Mouse (Mus musculus): ENCODE measurements around the gene Pip5k1a. TPM values are rescaled to one million over a fixed set of nuclear protein-coding genes. Genes with fewer than 3 reads are reported as not detected.
"Not testable (repeated sequence)": the region's sequence is repeated elsewhere in the genome, so short reads cannot be mapped to it uniquely, and the experiment has no call there.

Pip5k1a gene
- polyA plus RNA-seq, 2 experiments, result 4.7 to 9.4 TPM

- 24% methylated on average over 7 of the region's 7 CpGs for WGBS (ENCODE audit: insufficient replicate concordance)
- H3K27me3 ChIP-seq (ENCODE audit: control insufficient read depth, insufficient read depth, low read length), result no peaks in the 10 kb centered on the region
- no peaks in the 10 kb centered on the region for H3K9me3 ChIP-seq (ENCODE audit: control insufficient read depth, low read length)
- H3K4me2 ChIP-seq (ENCODE audit: low read depth), result peak overlapping the region; percentile 80
- no peaks in the 10 kb centered on the region for H3K36me3 ChIP-seq (replicated peaks; ENCODE audit: control insufficient read depth, insufficient read depth, low read depth)
- H3K27ac ChIP-seq, result peak overlapping the region; percentile 54
- no peak for TF ChIP-seq CTCF (IDR thresholded peaks at IDR 0.05; ENCODE audit: low read depth)
- no peak for TF ChIP-seq EP300 (IDR thresholded peaks at IDR 0.05; ENCODE audit: low read depth)
- ATAC-seq (ENCODE audit: insufficient read depth) (no peak), DNase-seq (ENCODE audit: low read depth in 3 of 3, low spot score in 3 of 3) (no peak)
- H3K9ac ChIP-seq (replicated peaks), result peak overlapping the region; percentile 63; the same call in 1 of the 2 replicates
- peak overlapping the region in 1 of 2 experiments; percentile 59; a peak in 2 of 4 replicates for H3K4me3 ChIP-seq (ENCODE audit: insufficient read depth in 1 of 2, low read depth in 2 of 2, low read length in 2 of 2)
- H3K4me1 ChIP-seq (replicated peaks; ENCODE audit: control insufficient read depth in 2 of 2, insufficient read depth in 2 of 2, low read length in 1 of 2), result peaks cover 10 to 18% of the 10 kb centered on the region in 2 experiments
Observed at GRCm38 (mm10) chr3:95135433-95136052, 28.8 kb upstream of the Pip5k1a start.

- DNase-seq (ENCODE audit: low read depth in 3 of 3, low spot score in 3 of 3), result peak; percentile 55 to 60 (median 57)
- Histone ChIP-seq H3K27me3 (ENCODE audit: control insufficient read depth, insufficient read depth, low read length) (no peaks in the 10 kb centered on the region), H3K4me1 (replicated peaks; ENCODE audit: control insufficient read depth in 2 of 2, insufficient read depth in 2 of 2, low read length in 1 of 2) (peaks cover 10 to 18% of the 10 kb centered on the region in 2 experiments), H3K27ac (peak overlapping the region; percentile 54), H3K4me3 (ENCODE audit: insufficient read depth in 1 of 2, low read depth in 2 of 2, low read length in 2 of 2) (peak overlapping the region; percentile 45 to 59), H3K9me3 (ENCODE audit: control insufficient read depth, low read length) (no peaks in the 10 kb centered on the region), H3K4me2 (ENCODE audit: low read depth) (peak overlapping the region; percentile 80), H3K36me3 (replicated peaks; ENCODE audit: control insufficient read depth, insufficient read depth, low read depth) (no peaks in the 10 kb centered on the region), H3K9ac (replicated peaks) (peak overlapping the region; percentile 63)
- TF ChIP-seq EP300 (IDR thresholded peaks at IDR 0.05; ENCODE audit: low read depth), result no peak
- TF ChIP-seq CTCF (IDR thresholded peaks at IDR 0.05; ENCODE audit: low read depth), result no peak
- WGBS (ENCODE audit: insufficient replicate concordance), result 4% methylated on average over 6 of the region's 6 CpGs
- ATAC-seq (ENCODE audit: insufficient read depth), result peak; percentile 40; the same call in 1 of the 2 replicates
Observed at GRCm38 (mm10) chr3:95135023-95135422, 28.3 kb upstream of the Pip5k1a start.

- not testable (repeated sequence) for H3K9me3 ChIP-seq (ENCODE audit: control insufficient read depth, low read length); H3K9ac ChIP-seq (replicated peaks); H3K36me3 ChIP-seq (replicated peaks; ENCODE audit: control insufficient read depth, insufficient read depth, low read depth); H3K27ac ChIP-seq; DNase-seq (ENCODE audit: low read depth in 3 of 3, low spot score in 3 of 3); H3K4me2 ChIP-seq (ENCODE audit: low read depth); H3K27me3 ChIP-seq (ENCODE audit: control insufficient read depth, insufficient read depth, low read length)
- WGBS (ENCODE audit: insufficient replicate concordance), result no CpG with 5 or more reads among the region's 12 CpGs
- Histone ChIP-seq H3K4me3 (ENCODE audit: insufficient read depth in 1 of 2, low read depth in 2 of 2, low read length in 2 of 2) (peak overlapping the region in 1 of 2 experiments; percentile 72; a peak in 2 of 4 replicates), H3K4me1 (replicated peaks; ENCODE audit: control insufficient read depth in 2 of 2, insufficient read depth in 2 of 2, low read length in 1 of 2) (peaks cover 10 to 18% of the 10 kb centered on the region in 2 experiments)
- ATAC-seq (ENCODE audit: insufficient read depth), result peak; percentile 58
Observed at GRCm38 (mm10) chr3:95134133-95134532, 27.4 kb upstream of the Pip5k1a start.

GRCm38 (mm10) chr3:95133680-95134101, 27.0 kb upstream of the Pip5k1a start, which contains the start of the genes Scnm1 and Lysmd1:
Gene Scnm1 (minus strand): TSS chr3:95134011.
Gene Lysmd1 (plus strand): TSS chr3:95134088.
- Histone ChIP-seq H3K27ac (peak within 1 kb of the TSS; percentile 54), H3K4me1 (replicated peaks; ENCODE audit: control insufficient read depth in 2 of 2, insufficient read depth in 2 of 2, low read length in 1 of 2) (peaks cover 10 to 18% of the 10 kb centered on the region in 2 experiments), H3K4me3 (ENCODE audit: insufficient read depth in 1 of 2, low read depth in 2 of 2, low read length in 2 of 2) (peak within 1 kb of the TSS; percentile 72 to 99), H3K4me2 (ENCODE audit: low read depth) (peak within 1 kb of the TSS; percentile 96), H3K9me3 (ENCODE audit: control insufficient read depth, low read length) (no peaks in the 10 kb centered on the region), H3K9ac (replicated peaks) (peak within 1 kb of the TSS; percentile 82), H3K36me3 (replicated peaks; ENCODE audit: control insufficient read depth, insufficient read depth, low read depth) (no peaks in the 10 kb centered on the region), H3K27me3 (ENCODE audit: control insufficient read depth, insufficient read depth, low read length) (no peaks in the 10 kb centered on the region)
- TF ChIP-seq EP300 (IDR thresholded peaks at IDR 0.05; ENCODE audit: low read depth) (peak; percentile 13; the same call in 1 of the 2 replicates), CTCF (IDR thresholded peaks at IDR 0.05; ENCODE audit: low read depth) (peak; percentile 1; the same call in 1 of the 2 replicates)
- peak; percentile 91 to 95 (median 94) for DNase-seq (ENCODE audit: low read depth in 3 of 3, low spot score in 3 of 3)
- peak; percentile 92 for ATAC-seq (ENCODE audit: insufficient read depth)
- under 1% methylated on average over 20 of the region's 20 CpGs for WGBS (ENCODE audit: insufficient replicate concordance)

GRCm38 (mm10) chr3:95133176-95133575, 26.4 kb upstream of the Pip5k1a start:
- 48% methylated on average over 11 of the region's 11 CpGs for WGBS (ENCODE audit: insufficient replicate concordance)
- Histone ChIP-seq H3K9me3 (ENCODE audit: control insufficient read depth, low read length) (no peaks in the 10 kb centered on the region), H3K4me2 (ENCODE audit: low read depth) (peak overlapping the region; percentile 96), H3K4me3 (ENCODE audit: insufficient read depth in 1 of 2, low read depth in 2 of 2, low read length in 2 of 2) (peak overlapping the region; percentile 72 to 99), H3K4me1 (replicated peaks; ENCODE audit: control insufficient read depth in 2 of 2, insufficient read depth in 2 of 2, low read length in 1 of 2) (peaks cover 10 to 18% of the 10 kb centered on the region in 2 experiments), H3K9ac (replicated peaks) (peak overlapping the region; percentile 82), H3K36me3 (replicated peaks; ENCODE audit: control insufficient read depth, insufficient read depth, low read depth) (no peaks in the 10 kb centered on the region), H3K27me3 (ENCODE audit: control insufficient read depth, insufficient read depth, low read length) (no peaks in the 10 kb centered on the region), H3K27ac (peak overlapping the region; percentile 12)
- ATAC-seq (ENCODE audit: insufficient read depth) (no peak), DNase-seq (ENCODE audit: low read depth in 3 of 3, low spot score in 3 of 3) (no peak)
- TF ChIP-seq CTCF (IDR thresholded peaks at IDR 0.05; ENCODE audit: low read depth) (no peak), EP300 (IDR thresholded peaks at IDR 0.05; ENCODE audit: low read depth) (no peak)

Data from liver, embryonic 14.5 days (tissue).